Mouse (Mus musculus) brown adipose tissue, adult 24 weeks (tissue): ENCODE data around the gene Men1. TPM values are rescaled to one million over a fixed set of nuclear protein-coding genes. Genes with fewer than 3 reads are reported as not detected.

Experiments used
- H3K27ac ChIP-seq: fragments of 200-500 bp; replicated peaks from 2 replicates; pipeline ENCODE4 v1.5.1; 2012; ENCODE audit warnings: low read depth, mild to moderate bottlenecking, low read length
- H3K4me1 ChIP-seq: fragments of 200-500 bp; 2 replicates; pipeline ENCODE4 v1.6.1; 2012; ENCODE audit warnings: low read length, mixed read lengths; ENCODE audit not compliant: control insufficient read depth, insufficient read depth, insufficient read length
- H3K4me3 ChIP-seq: fragments of 200-500 bp; 2 replicates; pipeline ENCODE4 v1.5.1; 2012; ENCODE audit warnings: low read depth, mild to moderate bottlenecking, low read length, moderate library complexity; ENCODE audit not compliant: insufficient read depth
- polyA plus RNA-seq: library from polyadenylated mRNA; stranded (reverse); fragments of >200 nt; gene quantifications from 2 replicates; pipeline ENCODE4 v1.2.4, GENCODE M21; 2012; ENCODE audit not compliant: missing spikeins, insufficient read depth, insufficient read length

The Men1 gene
- polyA plus RNA-seq, 1 experiment: 22.2 TPM

DNA sequence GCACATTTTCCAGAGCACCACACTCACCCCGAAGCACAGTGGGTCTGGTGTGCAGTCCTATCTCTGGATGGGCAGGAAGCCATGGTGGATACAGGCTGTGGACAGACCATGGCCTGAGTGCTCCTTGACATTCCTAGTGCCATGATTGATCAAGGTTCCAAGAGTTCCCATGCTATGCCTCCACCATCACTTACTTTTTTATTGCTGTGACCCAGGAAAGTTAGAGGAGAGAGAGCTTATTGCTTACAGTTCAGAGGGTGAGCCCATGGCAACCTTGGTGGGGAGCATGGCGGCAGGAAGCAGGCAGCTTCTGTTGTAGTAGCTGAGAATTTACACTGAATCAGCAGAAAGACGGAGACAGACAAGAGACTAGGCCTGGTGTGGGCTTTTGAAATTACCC lies 26.5 kb downstream of the Men1 start:
- Histone ChIP-seq H3K4me1 (0 out of 2 replicates have a peak, but pooled peaks cover 2% of the 10 kb centered on the region), H3K4me3 (no peak overlapping the region), H3K27ac (no peak overlapping the region)

DNA sequence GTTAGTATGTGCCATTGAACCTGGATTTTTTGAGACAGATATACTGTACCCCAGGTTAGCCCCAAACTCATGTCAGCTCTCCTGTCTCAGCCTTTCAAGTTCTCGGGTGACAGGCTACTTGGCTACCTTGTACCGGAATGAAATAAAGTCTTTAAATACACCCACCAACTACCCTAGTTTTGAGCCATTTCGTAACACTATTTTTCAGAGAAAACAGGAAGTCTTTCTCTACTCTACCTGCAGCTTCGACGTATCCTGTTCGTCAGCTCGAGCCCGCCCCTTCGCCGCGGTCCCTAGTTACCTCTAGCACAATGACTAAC lies 28.3 kb downstream of the Men1 start:
- H3K4me3 ChIP-seq: peak overlapping the region; percentile 57
- H3K4me1 ChIP-seq: 0 out of 2 replicates have a peak, but pooled peaks cover 2% of the 10 kb centered on the region

GRCm38 (mm10) chr19:6363411-6364240 lies 28.8 kb downstream of the Men1 start, which contains the start of gene Sf1:
Gene Sf1, plus strand, starts transcription at chr19:6363690.
- Histone ChIP-seq H3K4me1 (0 out of 2 replicates have a peak, but pooled peaks cover 2% of the 10 kb centered on the region), H3K4me3 (peak within 1 kb of the TSS; percentile 99), H3K27ac (peak within 1 kb of the TSS; percentile 95)

More for the DNA sequence above, 28.3 kb downstream of the Men1 start:
- H3K27ac ChIP-seq: peak overlapping the region; percentile 84

- Histone ChIP-seq H3K27ac (peak overlapping the region; percentile 95), H3K4me3 (peak overlapping the region; percentile 99), H3K4me1 (0 out of 2 replicates have a peak, but pooled peaks cover 2% of the 10 kb centered on the region)
Observed at GRCm38 (mm10) chr19:6364317-6364725, 29.5 kb downstream of the Men1 start.

DNA sequence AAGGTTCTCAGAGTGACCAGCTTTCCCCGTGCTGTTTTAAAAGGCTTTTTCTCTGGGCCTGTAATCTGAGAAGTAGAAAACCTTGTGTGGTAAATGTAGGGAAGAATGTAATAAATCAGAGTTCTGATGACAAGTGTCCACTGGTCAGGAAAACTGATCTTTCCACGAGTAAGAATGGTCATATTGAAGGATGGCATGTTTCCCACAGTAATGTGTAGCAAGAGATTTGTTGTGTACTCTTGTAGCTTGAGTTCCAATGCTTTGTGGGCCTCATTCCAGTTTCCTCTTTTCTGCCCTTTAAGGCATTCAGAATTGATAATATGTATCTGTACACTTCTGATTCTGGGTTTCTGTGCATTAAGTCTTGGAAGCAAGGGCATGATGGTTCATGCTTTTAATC lies 30.1 kb downstream of the Men1 start:
- Histone ChIP-seq H3K4me3 (peak overlapping the region; percentile 99), H3K4me1 (0 out of 2 replicates have a peak, but pooled peaks cover 2% of the 10 kb centered on the region), H3K27ac (no peak overlapping the region)

- no peak overlapping the region for H3K4me3 ChIP-seq
- H3K27ac ChIP-seq: no peak overlapping the region
- no peaks in the 10 kb centered on the region for H3K4me1 ChIP-seq
Observed at GRCm38 (mm10) chr19:6370175-6370574, 35.4 kb downstream of the Men1 start.

GRCm38 (mm10) chr19:6372433-6372832 lies 37.7 kb downstream of the Men1 start:
- Histone ChIP-seq H3K27ac (no peak overlapping the region), H3K4me1 (no peaks in the 10 kb centered on the region), H3K4me3 (no peak overlapping the region)

DNA sequence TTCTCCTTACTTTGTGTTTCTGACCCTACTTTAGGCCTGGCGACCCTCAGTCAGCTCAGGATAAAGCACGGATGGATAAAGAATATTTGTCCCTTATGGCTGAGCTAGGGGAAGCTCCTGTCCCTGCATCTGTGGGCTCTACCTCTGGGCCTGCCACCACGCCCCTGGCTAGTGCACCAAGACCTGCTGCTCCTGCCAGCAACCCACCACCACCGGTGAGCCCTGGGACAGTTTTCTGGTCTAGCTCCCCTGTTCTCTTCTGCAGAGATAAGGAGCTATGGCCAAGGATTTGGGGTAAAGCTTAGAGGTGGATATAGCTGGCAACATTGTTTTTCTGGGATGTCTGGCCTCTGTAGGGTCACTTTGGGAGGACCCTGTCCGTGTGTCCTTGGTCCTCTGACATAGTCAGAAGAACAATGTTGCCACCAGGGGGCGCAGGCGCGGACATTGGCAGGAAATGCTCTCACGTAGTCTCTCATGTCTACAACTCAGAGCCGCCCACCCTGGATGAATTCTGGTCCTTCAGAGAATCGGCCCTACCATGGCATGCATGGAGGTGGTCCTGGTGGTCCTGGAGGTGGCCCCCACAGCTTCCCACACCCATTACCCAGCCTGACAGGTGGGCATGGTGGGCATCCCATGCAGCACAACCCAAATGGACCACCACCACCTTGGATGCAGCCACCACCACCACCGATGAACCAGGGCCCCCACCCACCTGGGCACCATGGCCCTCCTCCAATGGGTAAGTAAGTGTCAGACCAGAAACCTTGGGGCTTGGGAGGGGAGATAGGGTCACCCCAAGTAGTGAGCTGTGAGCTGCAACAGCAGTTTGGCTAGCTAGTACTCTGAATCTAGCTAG lies 39.0 kb downstream of the Men1 start:
- Histone ChIP-seq H3K27ac (no peak overlapping the region), H3K4me3 (no peak overlapping the region), H3K4me1 (no peaks in the 10 kb centered on the region)

GRCm38 (mm10) chr19:6374571-6374970 lies 39.8 kb downstream of the Men1 start:
- Histone ChIP-seq H3K27ac (no peak overlapping the region), H3K4me3 (no peak overlapping the region), H3K4me1 (no peaks in the 10 kb centered on the region)

DNA sequence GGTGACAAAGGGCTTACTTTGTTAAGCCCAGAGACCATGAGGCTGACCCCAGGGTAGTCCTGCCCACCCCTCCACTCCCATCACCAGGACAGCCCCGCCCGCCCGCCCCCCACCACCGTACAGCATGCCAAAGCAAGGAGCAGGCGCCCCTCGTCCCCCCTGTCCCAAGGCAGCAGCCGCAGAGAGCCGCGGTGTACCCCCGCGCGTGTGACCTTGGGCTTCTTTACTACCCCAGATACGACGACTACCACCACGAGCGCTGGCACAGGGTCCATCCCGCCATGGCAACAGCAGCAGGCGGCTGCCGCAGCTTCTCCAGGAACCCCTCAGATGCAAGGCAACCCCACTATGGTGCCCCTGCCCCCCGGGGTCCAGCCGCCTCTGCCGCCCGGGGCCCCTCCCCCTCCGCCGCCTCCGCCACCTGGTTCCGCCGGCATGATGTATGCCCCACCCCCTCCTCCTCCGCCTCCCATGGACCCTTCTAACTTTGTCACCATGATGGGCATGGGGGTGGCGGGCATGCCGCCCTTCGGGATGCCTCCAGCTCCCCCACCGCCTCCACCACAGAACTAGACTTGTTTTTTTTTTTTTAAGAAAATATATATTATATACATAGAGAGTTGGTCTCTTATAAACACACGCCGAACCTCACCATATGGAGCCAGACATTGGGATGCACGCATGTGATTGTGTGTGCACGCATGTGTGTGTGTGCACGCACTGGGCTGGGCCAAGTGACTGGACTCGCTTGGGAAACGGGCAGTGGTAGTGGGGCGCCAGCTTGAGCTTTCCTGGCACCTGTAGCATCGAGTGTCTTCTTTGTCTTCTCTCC lies 40.9 kb downstream of the Men1 start:
- no peak overlapping the region for H3K27ac ChIP-seq
- H3K4me1 ChIP-seq: no peaks in the 10 kb centered on the region
- H3K4me3 ChIP-seq: no peak overlapping the region

DNA sequence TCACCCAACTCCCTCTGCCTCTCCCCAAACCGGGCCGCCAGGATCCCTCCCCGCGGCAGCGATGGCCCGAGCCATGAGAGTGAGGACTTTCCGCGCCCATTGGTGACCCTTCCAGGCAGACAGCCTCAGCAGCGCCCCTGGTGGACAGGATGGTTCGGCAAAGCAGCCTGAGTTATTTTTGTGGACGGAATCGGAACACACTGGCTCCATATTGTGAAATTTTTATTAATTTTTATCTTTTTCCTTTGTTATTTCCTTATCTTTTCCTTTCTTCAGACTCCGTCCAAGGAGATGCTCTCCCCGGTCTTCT lies 41.4 kb downstream of the Men1 start:
- Histone ChIP-seq H3K27ac (no peak overlapping the region), H3K4me1 (no peaks in the 10 kb centered on the region), H3K4me3 (no peak overlapping the region)

GRCm38 (mm10) chr19:6376643-6377042 lies 41.9 kb downstream of the Men1 start:
- H3K27ac ChIP-seq: no peak overlapping the region
- H3K4me3 ChIP-seq: no peak overlapping the region
- H3K4me1 ChIP-seq: no peaks in the 10 kb centered on the region

DNA sequence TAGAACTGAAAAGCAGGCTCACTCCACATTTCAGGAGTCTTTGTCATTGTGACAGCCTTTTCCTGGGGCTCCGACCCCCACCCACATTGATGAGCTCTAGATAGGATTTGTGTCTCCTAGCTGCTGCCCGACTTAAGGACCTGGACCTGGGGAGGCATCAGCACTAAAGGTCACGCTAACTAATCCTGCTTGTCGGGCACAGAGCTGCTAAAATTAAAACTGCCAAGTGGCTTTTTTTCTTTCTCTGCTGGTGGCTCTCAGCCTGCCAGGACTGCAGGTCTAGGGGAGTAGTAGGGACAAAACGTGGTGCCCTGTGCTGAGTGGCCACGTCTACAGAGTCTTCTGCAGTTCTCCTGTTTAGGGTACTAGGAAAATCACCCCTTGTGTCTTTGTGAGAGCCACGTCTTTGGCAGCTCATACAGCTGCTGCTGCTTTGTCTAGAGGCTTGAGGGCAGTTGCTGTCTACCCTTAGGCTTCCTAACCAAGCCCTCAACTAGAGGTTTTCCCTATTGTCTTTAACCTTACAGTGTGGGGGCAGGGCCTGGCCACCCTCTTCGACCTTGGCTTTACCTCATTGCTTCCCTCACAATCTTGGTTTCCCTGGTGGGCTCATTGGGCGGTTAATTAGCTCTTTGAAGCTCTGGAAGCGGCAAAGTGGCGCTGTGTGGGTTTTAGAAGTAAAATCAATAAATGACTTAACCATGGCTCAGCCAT lies 42.7 kb downstream of the Men1 start:
- H3K4me1 ChIP-seq: no peaks in the 10 kb centered on the region
- H3K4me3 ChIP-seq: no peak overlapping the region
- no peak overlapping the region for H3K27ac ChIP-seq

DNA sequence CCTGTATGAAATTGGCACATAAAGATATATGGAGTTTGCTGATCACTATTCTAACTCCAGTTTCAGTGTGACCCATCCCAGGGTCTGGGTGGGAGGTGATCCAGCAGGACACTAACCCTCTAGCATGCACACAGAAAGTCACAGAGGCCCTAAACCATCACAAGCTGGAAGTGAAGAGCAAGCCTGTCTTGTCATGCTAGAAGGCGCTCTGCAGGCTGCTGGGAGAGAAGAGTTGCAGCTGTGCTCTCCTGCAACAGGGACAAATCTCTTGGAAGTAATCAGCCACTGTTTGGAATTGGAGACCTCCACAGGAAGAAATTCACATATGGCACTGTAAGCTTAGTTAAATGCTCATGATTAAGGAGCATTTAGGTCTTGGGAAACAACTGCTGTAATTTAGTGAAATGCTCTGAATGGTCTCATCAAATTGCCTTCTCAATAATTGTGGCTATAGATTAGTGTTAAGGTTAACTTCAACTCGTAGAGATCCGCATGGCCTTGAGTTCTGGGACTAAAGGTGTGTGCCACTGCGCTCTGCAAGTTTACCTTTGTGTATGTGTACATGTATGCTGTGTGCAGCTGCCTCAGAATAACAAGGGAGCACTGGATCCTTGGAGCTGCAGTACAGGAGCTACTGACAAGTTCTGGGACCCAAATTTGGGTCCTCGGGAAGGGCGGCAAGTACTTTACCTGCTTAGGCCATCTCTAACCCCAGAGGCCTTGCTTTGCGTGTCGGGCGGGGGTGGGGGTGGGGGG lies 45.8 kb downstream of the Men1 start:
- Histone ChIP-seq H3K4me1 (peaks cover 6% of the 10 kb centered on the region), H3K27ac (no peak overlapping the region), H3K4me3 (no peak overlapping the region)
